Mouse (Mus musculus): Measurements from ENCODE around the gene Cdc42ep4.

- no peak for TF ChIP-seq CTCF (conservative IDR thresholded peaks at IDR 0.05 in 1 of 2, IDR thresholded peaks at IDR 0.05 in 1 of 2; ENCODE audit: low read depth in 2 of 2, low read length in 2 of 2)
- TF ChIP-seq ZC3H11A (IDR thresholded peaks at IDR 0.05; ENCODE audit: low read depth, low read length): no peak
- TF ChIP-seq POLR2A (IDR thresholded peaks at IDR 0.05; ENCODE audit: low read depth, low read length): no peak
- TF ChIP-seq E2F4 (IDR thresholded peaks at IDR 0.05; ENCODE audit: insufficient replicate concordance, low read depth, low read length): no peak
- TF ChIP-seq NELFE (IDR thresholded peaks at IDR 0.05; ENCODE audit: low read depth, low read length): no peak
- no peak for TF ChIP-seq CHD1 (IDR thresholded peaks at IDR 0.05; ENCODE audit: low read depth, low read length)
- TF ChIP-seq UBTF (IDR thresholded peaks at IDR 0.05; ENCODE audit: low read depth, low read length): no peak
Measured at GRCm38 (mm10) chr11:113773191-113773590, 21.5 kb upstream of the Cdc42ep4 start.
